Mouse (Mus musculus) urinary bladder, postnatal 10 days (tissue): ENCODE measurements around the gene Ctc1.
A peak's percentile ranks its signal among the peaks of the same experiment; 100 is the strongest.
"Not testable (repeated sequence)": the region's sequence is repeated elsewhere in the genome, so short reads cannot be mapped to it uniquely, and the experiment has no call there.

Experiments
- DNase-seq: peaks from one replicate; pipeline ENCODE4 v3.0.0; 2022; ENCODE audit warnings: low spot score

Ctc1 gene

GRCm38 (mm10) chr11:69008182-69009121 is 7.3 kb upstream of the Ctc1 start, which contains the start of gene Pfas:
Gene Pfas, minus strand, starts transcription at chr11:69008460.
- DNase-seq: peak; percentile 66

GRCm38 (mm10) chr11:69009508-69009907 is 6.2 kb upstream of the Ctc1 start:
- DNase-seq: no peak

- DNase-seq: no peak
Observed at GRCm38 (mm10) chr11:69010400-69011323, 5.0 kb upstream of the Ctc1 start.

- not testable (repeated sequence) for DNase-seq
Observed at GRCm38 (mm10) chr11:69011445-69011844, 4.3 kb upstream of the Ctc1 start.

- DNase-seq: peak; percentile 52
Observed at GRCm38 (mm10) chr11:69012071-69012601, 3.6 kb upstream of the Ctc1 start.

GRCm38 (mm10) chr11:69016755-69017154 is 1.0 kb downstream of the Ctc1 start:
- DNase-seq: no peak

- DNase-seq: no peak
Observed at GRCm38 (mm10) chr11:69020691-69021090, 5.0 kb downstream of the Ctc1 start.

GRCm38 (mm10) chr11:69026562-69026961 is 10.9 kb downstream of the Ctc1 start:
- DNase-seq: no peak

GRCm38 (mm10) chr11:69028805-69029204 is 13.1 kb downstream of the Ctc1 start:
- DNase-seq: no peak

- no peak for DNase-seq
Observed at GRCm38 (mm10) chr11:69033552-69033951, 17.8 kb downstream of the Ctc1 start.

GRCm38 (mm10) chr11:69034585-69034984 is 18.9 kb downstream of the Ctc1 start:
- DNase-seq: no peak

GRCm38 (mm10) chr11:69035411-69035810 is 19.7 kb downstream of the Ctc1 start:
- DNase-seq: no peak

- DNase-seq: no peak
Observed at GRCm38 (mm10) chr11:69035849-69036248, 20.1 kb downstream of the Ctc1 start.

GRCm38 (mm10) chr11:69036486-69037230 is 20.9 kb downstream of the Ctc1 start:
- DNase-seq: no peak

- DNase-seq: no peak
Observed at GRCm38 (mm10) chr11:69037231-69038061, 21.7 kb downstream of the Ctc1 start.

GRCm38 (mm10) chr11:69038173-69038572 is 22.5 kb downstream of the Ctc1 start:
- no peak for DNase-seq

GRCm38 (mm10) chr11:69045531-69046394 is 30.1 kb downstream of the Ctc1 start, which contains the start of gene Aurkb:
Gene Aurkb, plus strand, starts transcription at chr11:69045647.
- no peak for DNase-seq

- no peak for DNase-seq
Observed at GRCm38 (mm10) chr11:69046395-69046774, 30.7 kb downstream of the Ctc1 start.

GRCm38 (mm10) chr11:69047592-69047991 is 31.9 kb downstream of the Ctc1 start:
- DNase-seq: no peak

- no peak for DNase-seq
Observed at GRCm38 (mm10) chr11:69048151-69048550, 32.4 kb downstream of the Ctc1 start.
